Mouse (Mus musculus): Measurements from ENCODE around the gene Kctd17. TPM values are rescaled to one million over a fixed set of nuclear protein-coding genes. Genes with fewer than 3 reads are reported as not detected.

Kctd17 gene
- polyA plus RNA-seq, 1 experiment from 2014 or later = 4.9 TPM

- peak overlapping the region; percentile 76 for H3K27ac ChIP-seq (ENCODE audit: low read length)
Observed at GRCm38 (mm10) chr15:78409570-78410052, 18.8 kb upstream of the Kctd17 start.

DNA sequence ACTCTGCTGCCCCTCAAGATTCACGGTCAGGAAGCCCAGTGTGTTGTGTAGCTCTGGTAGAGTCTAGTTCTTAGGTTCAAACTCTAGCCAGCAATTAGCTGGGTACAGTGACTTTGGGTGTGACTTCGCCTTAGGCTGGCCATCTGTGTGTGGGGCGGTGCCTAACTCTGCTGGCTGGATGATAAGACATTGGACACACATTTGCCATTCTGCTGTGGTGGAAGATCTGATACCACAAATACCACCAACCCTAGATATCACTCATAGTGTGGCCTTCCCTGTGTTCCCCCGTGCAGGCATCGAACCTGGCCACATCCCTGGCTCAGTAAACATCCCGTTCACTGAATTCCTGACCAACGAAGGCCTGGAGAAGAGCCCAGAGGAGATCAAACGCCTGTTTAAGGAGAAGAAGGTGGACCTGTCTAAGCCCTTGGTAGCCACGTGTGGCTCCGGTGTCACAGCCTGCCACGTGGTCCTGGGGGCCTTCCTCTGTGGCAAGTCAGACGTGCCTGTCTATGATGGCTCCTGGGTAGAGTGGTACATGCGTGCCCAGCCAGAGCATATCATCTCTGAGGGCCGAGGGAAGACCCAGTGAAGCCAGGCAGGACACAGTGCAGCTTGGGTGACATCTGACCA lies 15.2 kb upstream of the Kctd17 start:
- ATAC-seq (ENCODE audit: low read depth) = peak; percentile 91
- H3K4me3 ChIP-seq (ENCODE audit: low read depth, low read length) = peak overlapping the region; percentile 38
- H3K27ac ChIP-seq (ENCODE audit: low read length) = peak overlapping the region; percentile 97

More at GRCm38 (mm10) chr15:78409570-78410052, 18.8 kb upstream of the Kctd17 start:
- 38% methylated on average over 12 of the region's 12 CpGs for WGBS (ENCODE audit: insufficient replicate concordance)
- H3K9ac ChIP-seq (ENCODE audit: low read depth, low read length) = peak overlapping the region; percentile 45
- peaks cover 83% of the 10 kb centered on the region for H3K4me1 ChIP-seq (ENCODE audit: control insufficient read depth, low read depth, low read length)
- no peaks in the 10 kb centered on the region for H3K9me3 ChIP-seq (replicated peaks; ENCODE audit: control insufficient read depth, low read length)
- H3K4me3 ChIP-seq (ENCODE audit: low read depth, low read length) = peak overlapping the region; percentile 46
- peak overlapping the region; percentile 54 for H3K4me2 ChIP-seq (ENCODE audit: low read depth, low read length)
- no peak for ATAC-seq (ENCODE audit: low read depth)
- no peaks in the 10 kb centered on the region for H3K27me3 ChIP-seq (ENCODE audit: control insufficient read depth, insufficient read depth, low read depth, low read length)
- peaks cover 7% of the 10 kb centered on the region for H3K36me3 ChIP-seq (ENCODE audit: control insufficient read depth, insufficient read depth)

GRCm38 (mm10) chr15:78413719-78414117 lies 14.6 kb upstream of the Kctd17 start:
- Histone ChIP-seq H3K36me3 (ENCODE audit: control insufficient read depth, insufficient read depth) (peaks cover 7% of the 10 kb centered on the region), H3K4me2 (ENCODE audit: low read depth, low read length) (peak overlapping the region; percentile 71), H3K9me3 (replicated peaks; ENCODE audit: control insufficient read depth, low read length) (no peaks in the 10 kb centered on the region), H3K27ac (ENCODE audit: low read length) (peak overlapping the region; percentile 97), H3K4me1 (ENCODE audit: control insufficient read depth, low read depth, low read length) (peaks cover 70% of the 10 kb centered on the region), H3K4me3 (ENCODE audit: low read depth, low read length) (peak overlapping the region; percentile 38), H3K9ac (ENCODE audit: low read depth, low read length) (peak overlapping the region; percentile 62), H3K27me3 (ENCODE audit: control insufficient read depth, insufficient read depth, low read depth, low read length) (no peaks in the 10 kb centered on the region; the same call in 1 of the 2 replicates)
- ATAC-seq (ENCODE audit: low read depth) = peak; percentile 25
- WGBS (ENCODE audit: insufficient replicate concordance) = 14% methylated on average over 1 of the region's 1 CpGs

More for the DNA sequence above, 15.2 kb upstream of the Kctd17 start:
- WGBS (ENCODE audit: insufficient replicate concordance) = 29% methylated on average over 14 of the region's 14 CpGs
- Histone ChIP-seq H3K4me2 (ENCODE audit: low read depth, low read length) (peak overlapping the region; percentile 71), H3K9ac (ENCODE audit: low read depth, low read length) (peak overlapping the region; percentile 62), H3K36me3 (ENCODE audit: control insufficient read depth, insufficient read depth) (peaks cover 7% of the 10 kb centered on the region), H3K4me1 (ENCODE audit: control insufficient read depth, low read depth, low read length) (peaks cover 76% of the 10 kb centered on the region), H3K9me3 (replicated peaks; ENCODE audit: control insufficient read depth, low read length) (no peaks in the 10 kb centered on the region), H3K27me3 (ENCODE audit: control insufficient read depth, insufficient read depth, low read depth, low read length) (no peaks in the 10 kb centered on the region)

GRCm38 (mm10) chr15:78414157-78414556 lies 14.2 kb upstream of the Kctd17 start:
- H3K9ac ChIP-seq (ENCODE audit: low read depth, low read length) = peak overlapping the region; percentile 62
- peak overlapping the region; percentile 71; the same call in 1 of the 2 replicates for H3K4me2 ChIP-seq (ENCODE audit: low read depth, low read length)
- H3K27ac ChIP-seq (ENCODE audit: low read length) = peak overlapping the region; percentile 97
- H3K9me3 ChIP-seq (replicated peaks; ENCODE audit: control insufficient read depth, low read length) = no peaks in the 10 kb centered on the region
- WGBS (ENCODE audit: insufficient replicate concordance) = 88% methylated on average over 8 of the region's 8 CpGs
- no peak for ATAC-seq (ENCODE audit: low read depth)
- H3K4me3 ChIP-seq (ENCODE audit: low read depth, low read length) = no peak overlapping the region
- H3K27me3 ChIP-seq (ENCODE audit: control insufficient read depth, insufficient read depth, low read depth, low read length) = no peaks in the 10 kb centered on the region; the same call in 1 of the 2 replicates
- peaks cover 66% of the 10 kb centered on the region for H3K4me1 ChIP-seq (ENCODE audit: control insufficient read depth, low read depth, low read length)
- H3K36me3 ChIP-seq (ENCODE audit: control insufficient read depth, insufficient read depth) = peaks cover 7% of the 10 kb centered on the region

DNA sequence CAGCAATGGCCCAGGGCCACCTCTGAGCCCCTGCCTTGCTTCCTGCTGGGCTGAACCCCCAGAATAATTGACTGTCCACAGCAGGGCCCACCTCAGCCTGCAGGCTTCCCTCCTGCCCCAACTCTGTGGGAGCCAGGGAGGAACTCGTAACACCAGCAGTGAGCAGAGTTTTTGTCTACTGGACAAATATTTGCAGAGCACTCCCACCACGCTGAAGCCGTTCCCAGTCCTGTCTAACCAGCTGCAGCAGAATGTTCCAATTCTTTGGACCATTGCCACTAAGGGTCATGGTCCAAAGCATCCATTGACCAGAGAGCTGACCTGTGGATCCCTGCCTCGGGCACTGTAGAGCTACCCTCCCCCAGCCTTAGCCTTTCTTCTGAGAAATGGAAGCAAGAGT lies 11.4 kb upstream of the Kctd17 start:
- Histone ChIP-seq H3K4me3 (ENCODE audit: low read depth, low read length) (no peak overlapping the region), H3K36me3 (ENCODE audit: control insufficient read depth, insufficient read depth) (peaks cover 7% of the 10 kb centered on the region), H3K27ac (ENCODE audit: low read length) (peak overlapping the region; percentile 83), H3K4me2 (ENCODE audit: low read depth, low read length) (no peak overlapping the region), H3K9me3 (replicated peaks; ENCODE audit: control insufficient read depth, low read length) (no peaks in the 10 kb centered on the region), H3K4me1 (ENCODE audit: control insufficient read depth, low read depth, low read length) (peaks cover 38% of the 10 kb centered on the region), H3K9ac (ENCODE audit: low read depth, low read length) (peak overlapping the region; percentile 36; the same call in 1 of the 2 replicates), H3K27me3 (ENCODE audit: control insufficient read depth, insufficient read depth, low read depth, low read length) (peaks cover 7% of the 10 kb centered on the region; the same call in 1 of the 2 replicates)
- 63% methylated on average over 4 of the region's 4 CpGs for WGBS (ENCODE audit: insufficient replicate concordance)
- ATAC-seq (ENCODE audit: low read depth) = peak; percentile 41

GRCm38 (mm10) chr15:78420395-78420794 lies 8.0 kb upstream of the Kctd17 start:
- no peaks in the 10 kb centered on the region for H3K36me3 ChIP-seq (ENCODE audit: control insufficient read depth, insufficient read depth)
- no peak overlapping the region for H3K9ac ChIP-seq (ENCODE audit: low read depth, low read length)
- peaks cover 18% of the 10 kb centered on the region for H3K4me1 ChIP-seq (ENCODE audit: control insufficient read depth, low read depth, low read length)
- no peak overlapping the region for H3K4me2 ChIP-seq (ENCODE audit: low read depth, low read length)
- H3K4me3 ChIP-seq (ENCODE audit: low read depth, low read length) = no peak overlapping the region
- no peak overlapping the region for H3K27ac ChIP-seq (ENCODE audit: low read length)
- 58% methylated on average over 13 of the region's 13 CpGs for WGBS (ENCODE audit: insufficient replicate concordance)
- H3K9me3 ChIP-seq (replicated peaks; ENCODE audit: control insufficient read depth, low read length) = no peaks in the 10 kb centered on the region
- ATAC-seq (ENCODE audit: low read depth) = no peak
- H3K27me3 ChIP-seq (ENCODE audit: control insufficient read depth, insufficient read depth, low read depth, low read length) = peaks cover 26% of the 10 kb centered on the region

DNA sequence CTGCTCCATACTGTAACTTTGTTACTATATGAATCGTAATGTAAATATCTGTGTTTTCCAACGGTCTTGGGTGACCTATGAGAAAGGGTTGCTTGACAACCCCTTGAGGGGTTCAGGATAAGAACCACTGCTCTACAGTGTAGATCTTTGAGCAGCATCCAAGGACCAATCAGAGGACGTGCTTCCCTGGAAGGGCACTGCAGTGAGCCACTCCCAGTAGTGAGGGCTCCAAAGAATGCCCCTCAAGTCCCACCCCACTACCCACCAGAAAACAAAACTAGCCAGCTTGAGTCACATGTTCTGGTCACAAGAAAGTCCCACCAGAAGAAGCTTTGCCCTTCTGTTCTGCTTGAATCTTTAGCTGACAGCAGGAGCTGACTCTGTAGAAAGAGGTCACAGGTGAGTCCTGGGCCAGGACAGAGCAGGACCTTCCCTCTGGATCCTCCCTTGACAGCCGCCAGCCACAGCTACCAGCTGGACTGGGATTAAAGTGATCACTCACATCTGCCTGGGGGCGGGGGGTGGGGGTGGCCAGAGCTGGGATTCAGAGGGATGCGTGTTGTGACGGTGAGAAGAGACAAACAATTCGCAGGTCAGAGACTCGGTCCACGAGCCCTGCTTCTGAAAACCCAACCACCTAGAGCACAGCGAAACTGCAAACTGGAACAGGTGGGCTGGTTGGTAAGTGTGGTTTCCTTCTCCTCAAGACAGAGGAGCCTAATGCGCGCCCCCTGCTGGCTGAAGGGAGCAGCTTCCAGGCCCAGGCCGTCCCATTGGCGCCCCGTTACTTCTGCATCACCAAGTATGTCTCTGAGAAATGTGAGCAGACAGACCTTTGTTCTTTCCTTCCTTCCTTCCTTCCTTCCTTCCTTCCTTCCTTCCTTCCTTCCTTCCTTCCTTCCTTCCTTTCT lies 6.1 kb upstream of the Kctd17 start:
- H3K9me3 ChIP-seq (replicated peaks; ENCODE audit: control insufficient read depth, low read length) = no peaks in the 10 kb centered on the region
- H3K36me3 ChIP-seq (ENCODE audit: control insufficient read depth, insufficient read depth) = no peaks in the 10 kb centered on the region
- H3K27ac ChIP-seq (ENCODE audit: low read length) = peak overlapping the region; percentile 4; the same call in 1 of the 2 replicates
- H3K4me2 ChIP-seq (ENCODE audit: low read depth, low read length) = peak overlapping the region; percentile 30
- peaks cover 9% of the 10 kb centered on the region for H3K4me1 ChIP-seq (ENCODE audit: control insufficient read depth, low read depth, low read length)
- ATAC-seq (ENCODE audit: low read depth) = peak; percentile 73
- no peak overlapping the region for H3K4me3 ChIP-seq (ENCODE audit: low read depth, low read length)
- 0 out of 2 replicates have a peak overlapping the region, but pooled peaks have one; percentile 20 for H3K9ac ChIP-seq (ENCODE audit: low read depth, low read length)
- H3K27me3 ChIP-seq (ENCODE audit: control insufficient read depth, insufficient read depth, low read depth, low read length) = peaks cover 37% of the 10 kb centered on the region
- WGBS (ENCODE audit: insufficient replicate concordance) = 17% methylated on average over 16 of the region's 16 CpGs

DNA sequence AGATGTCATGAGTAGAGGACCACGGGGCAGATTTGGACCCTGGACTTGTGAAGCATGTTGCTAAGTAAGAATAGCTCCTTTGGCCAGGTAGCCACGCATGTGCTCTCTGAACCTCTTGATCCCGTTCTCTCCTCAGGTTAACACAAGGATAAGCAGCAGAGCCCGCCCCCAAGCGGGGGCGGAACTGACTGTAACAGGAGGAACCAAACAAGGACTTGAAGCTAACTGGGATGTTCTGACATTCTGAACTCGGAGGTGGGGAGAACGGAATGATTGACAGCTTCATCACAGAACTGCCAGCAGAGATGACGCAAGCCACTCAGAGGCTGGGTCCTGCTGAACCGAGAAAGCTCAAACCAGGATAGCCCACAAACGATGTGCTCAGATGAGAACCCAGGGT lies 3.9 kb upstream of the Kctd17 start:
- H3K4me3 ChIP-seq (ENCODE audit: low read depth, low read length) = no peak overlapping the region
- no peak overlapping the region for H3K4me2 ChIP-seq (ENCODE audit: low read depth, low read length)
- no peak overlapping the region for H3K9ac ChIP-seq (ENCODE audit: low read depth, low read length)
- ATAC-seq (ENCODE audit: low read depth) = peak; percentile 63
- 14% methylated on average over 11 of the region's 11 CpGs for WGBS (ENCODE audit: insufficient replicate concordance)
- peaks cover 57% of the 10 kb centered on the region for H3K27me3 ChIP-seq (ENCODE audit: control insufficient read depth, insufficient read depth, low read depth, low read length)
- H3K27ac ChIP-seq (ENCODE audit: low read length) = no peak overlapping the region
- no peaks in the 10 kb centered on the region for H3K36me3 ChIP-seq (ENCODE audit: control insufficient read depth, insufficient read depth)
- peaks cover 5% of the 10 kb centered on the region for H3K4me1 ChIP-seq (ENCODE audit: control insufficient read depth, low read depth, low read length)
- H3K9me3 ChIP-seq (replicated peaks; ENCODE audit: control insufficient read depth, low read length) = no peaks in the 10 kb centered on the region
